Mouse (Mus musculus) midbrain, postnatal 0 days (tissue): ENCODE data around the gene Stat5b. TPM values are rescaled to one million over a fixed set of nuclear protein-coding genes. Genes with fewer than 3 reads are reported as not detected.

Experiments used
- ATAC-seq: fragments of 200-750 bp; cut with Nextera tagmentation; 2 replicates; pipeline ENCODE4 v1.8.0; 2017; ENCODE audit warnings: moderate number of reproducible peaks, mild to moderate bottlenecking, moderate TSS enrichment, moderate library complexity; ENCODE audit not compliant: low FRiP score
- DNase-seq: peaks from one replicate; pipeline ENCODE4 v3.0.0-alpha.2; 2015; ENCODE audit warnings: low spot score
- H3K27ac ChIP-seq: fragments of 300-500 bp; sonication (generic); 2 replicates; pipeline ENCODE4 v1.5.1; 2014; ENCODE audit warnings: low read depth, mild to moderate bottlenecking, low read length, mixed read lengths
- H3K27me3 ChIP-seq: fragments of 300-500 bp; sonication (generic); 2 replicates; pipeline ENCODE4 v1.6.1; 2014; ENCODE audit warnings: low read length, control low read depth, mixed read lengths; ENCODE audit not compliant: insufficient read depth
- H3K36me3 ChIP-seq: fragments of 300-500 bp; sonication (generic); 2 replicates; pipeline ENCODE4 v1.6.1; 2014; ENCODE audit warnings: low read length, control low read depth, mixed read lengths; ENCODE audit not compliant: insufficient read depth
- H3K4me1 ChIP-seq: fragments of 300-500 bp; sonication (generic); 2 replicates; pipeline ENCODE4 v1.6.1; 2014; ENCODE audit warnings: mild to moderate bottlenecking, control low read depth, antibody characterized with exemption, low read length, mixed read lengths; ENCODE audit not compliant: insufficient read depth
- H3K4me2 ChIP-seq: fragments of 300-500 bp; sonication (generic); 2 replicates; pipeline ENCODE4 v1.6.1; 2014; ENCODE audit warnings: low read depth, mild to moderate bottlenecking, low read length, mixed read lengths; ENCODE audit not compliant: poor library complexity, severe bottlenecking
- H3K4me3 ChIP-seq: fragments of 300-500 bp; sonication (generic); 2 replicates; pipeline ENCODE4 v1.5.1; 2014; ENCODE audit warnings: low read depth, mild to moderate bottlenecking, low read length, moderate library complexity
- H3K9ac ChIP-seq: fragments of 300-500 bp; sonication (generic); replicated peaks from 2 replicates; pipeline ENCODE4 v1.6.1; 2014; ENCODE audit warnings: mild to moderate bottlenecking, low read length, moderate library complexity, mixed read lengths; ENCODE audit not compliant: poor library complexity, severe bottlenecking
- H3K9me3 ChIP-seq: fragments of 300-500 bp; sonication (generic); 2 replicates; pipeline ENCODE4 v1.6.1; 2016; ENCODE audit warnings: low read length, control low read depth
- CTCF ChIP-seq: IDR thresholded peaks from 2 replicates; pipeline ENCODE4 v1.5.1; 2016; ENCODE audit warnings: antibody characterized with exemption, mild to moderate bottlenecking
- WGBS: fragments of 180-500 bp; shearing (Covaris S2); extraction: QIAGEN DNeasy Blood & Tissue Kit; methylation state at CpG from one replicate; pipeline ENCODE4 v1.1.7; 2014; 5-methylcytosine and 5-hydroxymethylcytosine counted together
- polyA plus RNA-seq: library from polyadenylated mRNA; unstranded; fragments of >200 nt; fragmentation: Nextera tagmentation; extraction: Ambion mirVana; gene quantifications from 2 replicates; pipeline ENCODE4 v1.2.1, GENCODE M21; 2015
- total RNA-seq: library from RNA; depleted of rRNA; stranded (reverse); fragments of >200 nt; gene quantifications from 2 replicates; pipeline ENCODE4 v1.2.3, GENCODE M21; 2014

Stat5b gene
- total and polyA plus RNA-seq, 2 experiments from 2014 or later: 15.7 to 22.5 TPM

GRCm38 (mm10) chr11:100870968-100871350 is 20.4 kb upstream of the Stat5b start:
- ATAC-seq (no peak), DNase-seq (no peak)
- Histone ChIP-seq H3K4me3 (no peak overlapping the region), H3K27ac (no peak overlapping the region), H3K4me2 (no peak overlapping the region), H3K36me3 (no peaks in the 10 kb centered on the region), H3K4me1 (no peaks in the 10 kb centered on the region), H3K9ac (no peak overlapping the region), H3K27me3 (no peaks in the 10 kb centered on the region), H3K9me3 (no peaks in the 10 kb centered on the region)
- no peak for TF ChIP-seq CTCF
- 83% methylated on average over 8 of the region's 8 CpGs for WGBS

DNA sequence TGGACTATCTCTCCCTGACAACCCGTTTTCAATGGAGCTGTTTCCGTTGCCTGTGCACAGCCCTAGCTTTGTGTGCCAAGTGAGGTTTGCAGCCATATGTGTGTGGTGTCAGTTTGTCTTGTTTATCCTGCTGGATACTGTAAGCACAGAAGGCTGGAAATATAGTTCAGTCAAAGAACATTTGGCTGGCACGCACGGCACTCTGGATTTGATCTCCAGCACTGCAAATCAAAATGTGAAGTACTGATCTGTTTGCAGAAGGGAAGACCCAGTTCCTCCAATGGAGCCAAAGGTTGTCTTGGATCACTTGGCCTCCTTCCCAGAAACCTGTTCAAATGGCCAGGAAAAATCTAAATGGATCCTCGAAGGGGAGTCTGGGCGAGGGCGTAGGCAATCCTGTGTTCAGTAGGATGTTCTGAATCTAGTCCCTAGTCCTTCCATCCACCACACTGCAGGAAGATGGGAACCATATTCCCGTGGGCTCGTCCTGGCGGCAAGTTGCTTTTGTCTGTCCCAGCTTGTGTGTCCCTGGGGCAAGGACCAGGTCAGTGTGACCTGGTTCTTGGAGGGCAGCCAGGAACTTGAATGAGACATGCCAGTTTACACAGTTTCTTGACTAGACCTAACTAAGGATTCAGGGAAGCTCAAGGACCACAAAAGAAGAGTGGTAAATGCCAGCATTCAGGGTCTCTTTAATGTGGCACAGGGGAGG is 19.9 kb upstream of the Stat5b start:
- Histone ChIP-seq H3K9me3 (no peaks in the 10 kb centered on the region), H3K4me3 (no peak overlapping the region), H3K4me1 (no peaks in the 10 kb centered on the region), H3K27ac (no peak overlapping the region), H3K27me3 (no peaks in the 10 kb centered on the region), H3K4me2 (no peak overlapping the region), H3K9ac (no peak overlapping the region), H3K36me3 (no peaks in the 10 kb centered on the region)
- WGBS: 75% methylated on average over 10 of the region's 10 CpGs
- TF ChIP-seq CTCF: no peak
- no peak for DNase-seq
- ATAC-seq: no peak

GRCm38 (mm10) chr11:100865618-100866017 is 15.1 kb upstream of the Stat5b start:
- ATAC-seq (no peak), DNase-seq (no peak)
- Histone ChIP-seq H3K27me3 (peaks cover 4% of the 10 kb centered on the region; the same call in 1 of the 2 replicates), H3K4me1 (no peaks in the 10 kb centered on the region), H3K4me2 (no peak overlapping the region), H3K27ac (no peak overlapping the region), H3K4me3 (no peak overlapping the region), H3K9me3 (no peaks in the 10 kb centered on the region), H3K9ac (no peak overlapping the region), H3K36me3 (no peaks in the 10 kb centered on the region; the same call in 1 of the 2 replicates)
- 85% methylated on average over 7 of the region's 7 CpGs for WGBS
- TF ChIP-seq CTCF: no peak

GRCm38 (mm10) chr11:100863141-100863540 is 12.6 kb upstream of the Stat5b start:
- no peak for DNase-seq
- Histone ChIP-seq H3K27ac (no peak overlapping the region), H3K4me1 (no peaks in the 10 kb centered on the region), H3K27me3 (peaks cover 8% of the 10 kb centered on the region; the same call in 1 of the 2 replicates), H3K36me3 (no peaks in the 10 kb centered on the region; the same call in 1 of the 2 replicates), H3K4me3 (no peak overlapping the region), H3K4me2 (no peak overlapping the region), H3K9ac (no peak overlapping the region), H3K9me3 (no peaks in the 10 kb centered on the region)
- WGBS: 91% methylated on average over 10 of the region's 10 CpGs
- no peak for ATAC-seq
- no peak for TF ChIP-seq CTCF

- no peak overlapping the region for H3K27ac ChIP-seq
- H3K36me3 ChIP-seq: no peaks in the 10 kb centered on the region; the same call in 1 of the 2 replicates
- no peak overlapping the region for H3K4me2 ChIP-seq
- peaks cover 8% of the 10 kb centered on the region; the same call in 1 of the 2 replicates for H3K27me3 ChIP-seq
- no peak overlapping the region for H3K4me3 ChIP-seq
- DNase-seq (no peak), ATAC-seq (no peak)
- 52% methylated on average over 3 of the region's 3 CpGs for WGBS
- no peak overlapping the region for H3K9ac ChIP-seq
- no peaks in the 10 kb centered on the region for H3K4me1 ChIP-seq
- TF ChIP-seq CTCF: no peak
- no peaks in the 10 kb centered on the region for H3K9me3 ChIP-seq
Measured at GRCm38 (mm10) chr11:100861836-100862235, 11.3 kb upstream of the Stat5b start.

- DNase-seq (no peak), ATAC-seq (no peak)
- no peak for TF ChIP-seq CTCF
- Histone ChIP-seq H3K9ac (no peak overlapping the region), H3K4me2 (no peak overlapping the region), H3K27me3 (peaks cover 8% of the 10 kb centered on the region; the same call in 1 of the 2 replicates), H3K4me3 (no peak overlapping the region), H3K27ac (no peak overlapping the region), H3K9me3 (no peaks in the 10 kb centered on the region), H3K4me1 (no peaks in the 10 kb centered on the region), H3K36me3 (no peaks in the 10 kb centered on the region; the same call in 1 of the 2 replicates)
- WGBS: 88% methylated on average over 7 of the region's 7 CpGs
Measured at GRCm38 (mm10) chr11:100861335-100861734, 10.8 kb upstream of the Stat5b start.
